Mouse (Mus musculus) myocyte (in vitro differentiated cells): ENCODE measurements around the gene Gpx3. TPM values are rescaled to one million over a fixed set of nuclear protein-coding genes. Genes with fewer than 3 reads are reported as not detected.

Experiments
- H3K27me3 ChIP-seq: one replicate; pipeline ENCODE4 v1.6.1; 2011; ENCODE audit not compliant: control insufficient read depth, insufficient read depth, insufficient read length
- H3K36me3 ChIP-seq: one replicate; pipeline ENCODE4 v1.6.1; 2011; ENCODE audit not compliant: control insufficient read depth, insufficient read depth
- H3K4me2 ChIP-seq: one replicate; pipeline ENCODE4 v1.6.1; 2011; ENCODE audit warnings: low read depth, control low read depth
- H3K4me3 ChIP-seq: one replicate; pipeline ENCODE4 v1.5.1; 2011; ENCODE audit warnings: mild to moderate bottlenecking, control low read depth, moderate library complexity
- H3K79me2 ChIP-seq: one replicate; pipeline ENCODE4 v1.6.1; 2011; ENCODE audit not compliant: control insufficient read depth, insufficient read depth
- H3ac ChIP-seq: one replicate; pipeline ENCODE4 v1.6.1; 2011; ENCODE audit not compliant: control insufficient read depth, insufficient read length
- CEBPB ChIP-seq: IDR thresholded peaks from 2 replicates; pipeline ENCODE4 v1.6.1; 2011; ENCODE audit warnings: mild to moderate bottlenecking, moderate library complexity; ENCODE audit not compliant: poor library complexity, insufficient read depth, severe bottlenecking
- E2F4 ChIP-seq: IDR thresholded peaks from one replicate; pipeline ENCODE4 v1.6.1; 2011; ENCODE audit warnings: mild to moderate bottlenecking, control low read depth, moderate library complexity; ENCODE audit not compliant: insufficient read depth
- MAX ChIP-seq: IDR thresholded peaks from one replicate; pipeline ENCODE4 v1.6.1; 2011; ENCODE audit warnings: low read depth, mild to moderate bottlenecking, control low read depth
- MYOD1 ChIP-seq, 3 experiments: IDR thresholded peaks; one replicate each; pipeline ENCODE4 v1.6.1; 2011; ENCODE audit warnings: control low read depth in 2 of 3, low read depth in 2 of 3, mild to moderate bottlenecking in 2 of 3, moderate library complexity in 1 of 3; ENCODE audit not compliant: insufficient read length in 2 of 3, control insufficient read depth in 1 of 3
- MYOG ChIP-seq, 3 experiments: IDR thresholded peaks; one replicate each; pipeline ENCODE4 v1.6.1; 2011; ENCODE audit warnings: control low read depth in 2 of 3, low read depth in 2 of 3, mild to moderate bottlenecking in 2 of 3; ENCODE audit not compliant: insufficient read length in 2 of 3, control insufficient read depth in 1 of 3, insufficient read depth in 1 of 3
- POLR2A ChIP-seq: IDR thresholded peaks from one replicate; pipeline ENCODE4 v1.6.1; 2011; ENCODE audit warnings: low read depth, mild to moderate bottlenecking, control low read depth, moderate library complexity; ENCODE audit not compliant: insufficient read length
- POLR2AphosphoS2 ChIP-seq: IDR thresholded peaks from one replicate; pipeline ENCODE4 v1.6.1; 2011; ENCODE audit warnings: low read depth, control low read depth; ENCODE audit not compliant: insufficient read length
- REST ChIP-seq: IDR thresholded peaks from one replicate; pipeline ENCODE4 v1.6.1; 2011; ENCODE audit warnings: mild to moderate bottlenecking, control low read depth, moderate library complexity; ENCODE audit not compliant: insufficient read depth, insufficient read length
- SRF ChIP-seq: IDR thresholded peaks from one replicate; pipeline ENCODE4 v1.6.1; 2011; ENCODE audit warnings: low read depth; ENCODE audit not compliant: control insufficient read depth, insufficient read length
- TCF12 ChIP-seq: IDR thresholded peaks from one replicate; pipeline ENCODE4 v1.6.1; 2011; ENCODE audit warnings: mild to moderate bottlenecking, control low read depth; ENCODE audit not compliant: poor library complexity, insufficient read depth, severe bottlenecking
- TCF3 ChIP-seq: IDR thresholded peaks from one replicate; pipeline ENCODE4 v1.6.1; 2011; ENCODE audit warnings: low read depth, control low read depth; ENCODE audit not compliant: insufficient read length
- USF1 ChIP-seq: IDR thresholded peaks from one replicate; pipeline ENCODE4 v1.6.1; 2011; ENCODE audit warnings: low read depth, mild to moderate bottlenecking, control low read depth, moderate library complexity
- polyA plus RNA-seq: library from polyadenylated mRNA; unstranded; fragments of >200 nt; fragmentation: generic; extraction: Trizol; gene quantifications from one replicate; pipeline ENCODE4 v1.2.1, GENCODE M21; 2012; ENCODE audit warnings: missing spikeins

Gpx3 gene
- polyA plus RNA-seq, 1 experiment: 9.4 TPM

DNA sequence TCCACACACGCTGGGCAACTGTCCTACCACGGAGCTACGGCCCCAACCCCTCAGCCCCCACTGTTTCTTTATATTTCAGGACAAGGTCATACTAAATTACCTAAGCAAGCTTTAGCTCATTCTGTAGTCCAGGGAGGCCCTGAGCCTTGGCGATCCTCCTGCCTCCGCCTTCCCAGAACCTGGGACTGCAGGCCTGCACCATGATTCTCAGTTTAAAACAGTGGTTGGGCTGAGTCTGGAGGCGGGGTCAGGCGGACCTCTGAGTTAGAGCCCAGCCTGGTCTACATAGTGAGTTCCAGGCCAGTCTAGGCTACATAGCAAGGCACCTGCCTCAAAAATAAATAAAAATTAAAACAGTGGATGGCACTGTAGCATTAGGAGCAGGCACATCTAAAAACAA, 19.5 kb downstream of the Gpx3 start:
- Histone ChIP-seq H3K36me3 (peaks cover 27% of the 10 kb centered on the region), H3K27me3 (no peaks in the 10 kb centered on the region), H3K79me2 (no peaks in the 10 kb centered on the region), H3ac (no peak overlapping the region), H3K4me2 (no peak overlapping the region), H3K4me3 (no peak overlapping the region)
- TF ChIP-seq TCF12: no peak
- no peak for TF ChIP-seq E2F4
- TF ChIP-seq USF1: no peak
- no peak for TF ChIP-seq POLR2A
- TF ChIP-seq SRF: no peak
- TF ChIP-seq TCF3: no peak
- no peak for TF ChIP-seq CEBPB
- TF ChIP-seq REST: no peak
- TF ChIP-seq MYOG (IDR thresholded peaks at IDR 0.05; ENCODE audit: control insufficient read depth in 1 of 3, insufficient read depth in 1 of 3, insufficient read length in 2 of 3, low read depth in 2 of 3): no peak
- no peak for TF ChIP-seq MAX
- no peak for TF ChIP-seq POLR2AphosphoS2
- TF ChIP-seq MYOD1 (IDR thresholded peaks at IDR 0.05; ENCODE audit: control insufficient read depth in 1 of 3, insufficient read length in 2 of 3, low read depth in 2 of 3): no peak

DNA sequence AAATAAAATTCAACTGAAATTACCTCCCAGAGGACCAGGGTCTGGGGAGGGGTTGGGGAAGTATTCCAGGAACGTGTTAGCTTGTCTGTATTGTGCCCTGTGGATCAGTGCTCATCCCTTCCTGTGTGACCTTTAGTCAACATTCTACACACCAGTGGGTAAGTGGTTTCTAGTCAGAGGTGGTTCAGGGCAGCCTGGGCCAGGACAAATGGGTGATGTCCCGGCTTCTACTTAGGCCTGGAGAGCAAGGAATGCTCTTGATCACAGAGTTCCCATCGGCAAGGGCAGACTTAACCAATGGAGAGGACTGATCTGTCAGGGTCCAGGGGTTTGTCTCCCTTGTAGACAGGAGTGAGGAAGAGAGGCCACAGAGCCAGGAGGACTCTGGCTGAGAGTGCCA, 20.2 kb downstream of the Gpx3 start:
- no peaks in the 10 kb centered on the region for H3K27me3 ChIP-seq

DNA sequence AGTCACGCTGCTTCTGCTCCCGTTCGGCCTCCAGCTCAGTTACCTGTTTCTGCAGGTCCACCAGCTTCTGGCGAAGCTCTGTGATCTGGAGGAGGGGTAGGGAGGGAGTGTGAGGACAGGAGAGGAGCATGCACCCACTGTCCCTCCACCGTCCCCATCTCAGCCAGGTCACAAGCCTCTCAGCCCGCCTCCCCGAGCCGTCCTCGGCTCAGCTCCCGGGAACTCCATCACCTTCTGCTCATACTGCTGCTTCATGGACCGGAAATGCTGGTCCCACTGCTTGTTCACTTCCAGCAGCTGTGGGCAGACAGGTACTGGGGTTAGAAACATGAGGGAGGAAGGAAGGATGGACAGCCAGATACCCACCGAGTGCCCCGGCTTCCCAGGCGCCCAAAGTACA, 21.9 kb downstream of the Gpx3 start:
- Histone ChIP-seq H3K27me3 (no peaks in the 10 kb centered on the region), H3K4me2 (no peak overlapping the region), H3K36me3 (peaks cover 8% of the 10 kb centered on the region), H3K79me2 (no peaks in the 10 kb centered on the region), H3ac (no peak overlapping the region), H3K4me3 (no peak overlapping the region)
- TF ChIP-seq TCF12: no peak
- TF ChIP-seq USF1: no peak
- TF ChIP-seq MYOD1 (IDR thresholded peaks at IDR 0.05; ENCODE audit: control insufficient read depth in 1 of 3, insufficient read length in 2 of 3, low read depth in 2 of 3): no peak
- no peak for TF ChIP-seq POLR2AphosphoS2
- no peak for TF ChIP-seq MAX
- TF ChIP-seq MYOG (IDR thresholded peaks at IDR 0.05; ENCODE audit: control insufficient read depth in 1 of 3, insufficient read depth in 1 of 3, insufficient read length in 2 of 3, low read depth in 2 of 3): no peak
- no peak for TF ChIP-seq REST
- no peak for TF ChIP-seq E2F4
- no peak for TF ChIP-seq SRF
- no peak for TF ChIP-seq TCF3
- no peak for TF ChIP-seq CEBPB
- no peak for TF ChIP-seq POLR2A

More for the DNA sequence above, 20.2 kb downstream of the Gpx3 start:
- TF ChIP-seq MYOD1 (IDR thresholded peaks at IDR 0.05; ENCODE audit: control insufficient read depth in 1 of 3, insufficient read length in 2 of 3, low read depth in 2 of 3) (no peak), MYOG (IDR thresholded peaks at IDR 0.05; ENCODE audit: control insufficient read depth in 1 of 3, insufficient read depth in 1 of 3, insufficient read length in 2 of 3, low read depth in 2 of 3) (no peak), CEBPB (no peak), SRF (no peak)
- H3K4me2 ChIP-seq: no peak overlapping the region
- no peak overlapping the region for H3K4me3 ChIP-seq
- peaks cover 20% of the 10 kb centered on the region for H3K36me3 ChIP-seq
- H3K79me2 ChIP-seq: no peaks in the 10 kb centered on the region
- no peak overlapping the region for H3ac ChIP-seq

DNA sequence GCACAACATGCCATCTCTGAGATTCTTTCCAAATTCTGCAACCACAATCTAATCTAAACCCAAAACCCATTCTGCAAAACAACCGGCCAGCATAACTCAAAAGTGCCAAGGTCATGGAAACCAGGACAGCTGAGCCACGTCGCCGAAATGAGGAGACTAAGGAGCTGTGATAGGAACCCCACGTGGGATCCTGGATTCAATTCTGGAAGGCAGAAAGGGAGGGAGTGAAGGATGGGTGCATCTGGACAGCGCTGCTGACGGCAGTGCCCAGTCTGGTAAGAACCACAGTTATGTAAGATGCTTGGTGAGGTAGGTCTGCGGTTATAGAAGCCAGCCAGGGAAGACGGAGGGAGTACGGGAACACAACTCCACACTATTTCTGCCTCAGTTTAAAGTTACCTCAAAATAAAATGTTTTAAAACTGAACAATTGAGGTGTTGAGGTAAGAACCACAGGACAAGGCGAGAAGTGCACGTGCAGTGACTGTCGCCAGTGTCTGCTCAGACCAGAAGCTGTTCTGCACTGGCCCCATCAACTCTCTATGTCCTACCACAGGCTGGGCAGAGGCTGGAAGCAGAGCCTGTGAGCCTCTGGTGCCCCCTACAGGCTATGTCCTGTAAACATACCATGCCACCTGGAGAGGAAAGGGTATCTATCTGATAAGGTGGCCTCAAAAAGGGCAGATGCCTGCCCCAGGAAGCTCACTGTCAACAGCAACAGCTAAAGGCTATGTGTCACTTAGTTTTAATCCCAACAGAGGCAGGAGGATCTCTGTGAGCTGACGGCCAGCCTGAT, 25.3 kb downstream of the Gpx3 start:
- Histone ChIP-seq H3K4me2 (no peak overlapping the region), H3K36me3 (peaks cover 8% of the 10 kb centered on the region), H3K79me2 (no peaks in the 10 kb centered on the region), H3K27me3 (no peaks in the 10 kb centered on the region), H3K4me3 (no peak overlapping the region), H3ac (no peak overlapping the region)
- TF ChIP-seq USF1: no peak
- no peak for TF ChIP-seq CEBPB
- no peak for TF ChIP-seq SRF
- TF ChIP-seq MAX: no peak

DNA sequence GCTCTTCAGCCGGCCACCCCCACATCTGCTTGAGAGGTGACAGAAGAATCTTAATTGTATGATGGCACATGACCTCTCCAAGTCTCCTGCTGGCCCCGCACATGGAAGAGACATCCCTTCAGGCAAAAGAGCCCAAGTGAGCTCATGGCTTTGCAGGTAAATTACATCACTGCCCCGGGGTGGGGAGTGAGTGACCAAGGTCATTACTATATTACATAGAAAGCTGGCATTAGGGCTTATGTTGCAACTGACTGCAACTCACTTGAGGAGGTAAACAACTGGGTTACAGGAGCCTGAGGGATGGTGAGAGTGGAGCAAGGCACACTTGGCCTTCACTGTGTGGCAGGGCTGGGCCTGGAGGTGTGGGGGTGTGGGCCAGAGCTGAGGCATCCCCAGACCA, 26.0 kb downstream of the Gpx3 start:
- Histone ChIP-seq H3ac (no peak overlapping the region), H3K4me3 (no peak overlapping the region), H3K27me3 (no peaks in the 10 kb centered on the region), H3K79me2 (no peaks in the 10 kb centered on the region), H3K4me2 (no peak overlapping the region), H3K36me3 (peaks cover 8% of the 10 kb centered on the region)
- TF ChIP-seq TCF3 (no peak), MAX (no peak), MYOD1 (IDR thresholded peaks at IDR 0.05; ENCODE audit: control insufficient read depth in 1 of 3, insufficient read length in 2 of 3, low read depth in 2 of 3) (no peak), CEBPB (peak; percentile 78; the same call in 1 of the 2 replicates), MYOG (IDR thresholded peaks at IDR 0.05; ENCODE audit: control insufficient read depth in 1 of 3, insufficient read depth in 1 of 3, insufficient read length in 2 of 3, low read depth in 2 of 3) (no peak), POLR2A (no peak), POLR2AphosphoS2 (no peak), REST (no peak), E2F4 (no peak)
